Mouse (Mus musculus): ENCODE measurements around the gene Tmprss4.

GRCm38 (mm10) chr9:45201319-45201947 lies 2.5 kb downstream of the Tmprss4 start:
- no peak for TF ChIP-seq CTCF (IDR thresholded peaks at IDR 0.05; ENCODE audit: low read depth, low read length)
- no peak for TF ChIP-seq POLR2A (IDR thresholded peaks at IDR 0.05; ENCODE audit: insufficient read depth, low read length)
- TF ChIP-seq EP300 (IDR thresholded peaks at IDR 0.05; ENCODE audit: insufficient read depth, low read depth, low read length) = no peak

All from ES-Bruce4 (cell line).